In genomic region chr16:57823329-57823728, GRCm38 (mm10) we compare ENCODE assay signal across 33 mouse cellular contexts.
DNase-seq lines count a peak whose midpoint lies in the region; ATAC-seq and TF ChIP-seq lines count a peak whose summit lies in the region.
"Had no signal": no experiment of that assay in that cellular context is flagged by ENCODE, and none has a peak within 500 bp of the region (broad histone marks: within the 10 kb centered on the region; RNA-seq: fewer than 3 reads in every experiment).

No protein-coding gene starts in this region.

- H3K4me1 ChIP-seq in hindbrain, postnatal 0 days (ENCODE audit: insufficient read depth, low read length), result no peaks in the 10 kb centered on the region
- H3K4me1 ChIP-seq in hindbrain, embryonic 13.5 days (replicated peaks), result no peaks in the 10 kb centered on the region
- peaks cover 6% of the 10 kb centered on the region; the same call in 1 of the 2 replicates for H3K4me1 ChIP-seq in forebrain, embryonic 15.5 days
- H3K4me1 ChIP-seq: hindbrain, embryonic 15.5 days; kidney, embryonic 15.5 days; neural tube, embryonic 15.5 days; stomach, embryonic 15.5 days had no signal

- peak; percentile 11 for DNase-seq in hindbrain, postnatal 0 days (ENCODE audit: low spot score)
- DNase-seq in Muller cell, postnatal 12 days (ENCODE audit: inconsistent ontology term), result peak; percentile 92
- DNase-seq in brain, embryonic 14.5 days (ENCODE audit: low read depth), result peak; percentile 88
- no peak for DNase-seq in left cerebral cortex, postnatal 25 days (ENCODE audit: low spot score in 2 of 2)
- no peak for DNase-seq in left cerebral cortex, postnatal 10 days (ENCODE audit: extremely low spot score in 1 of 2, low spot score in 2 of 2)
- DNase-seq in kidney, postnatal 4 days, result no peak
- DNase-seq: adrenal gland, adult 2 months; adrenal gland, postnatal 36 days; cerebellum, adult 11 months; cerebellum, adult 9-11 months; gastrocnemius, adult 2 months; gastrocnemius, postnatal 36 days; heart, adult 18-20 months; kidney, adult 18-20 months; kidney, postnatal 25 days; left cerebral cortex, postnatal 4 days; lung, adult 2 months; right cerebral cortex, adult 18-20 months; right cerebral cortex, postnatal 4 days had no signal

- intact Hi-C loops in left cerebral cortex, postnatal 25 days (cut with DNase I), result no loop called here
- intact Hi-C loops in left cerebral cortex, postnatal 10 days (cut with DNase I), result no loop called here

- no peak overlapping the region for H3K4me2 ChIP-seq in hindbrain, postnatal 0 days (ENCODE audit: low read depth, low read length)
- no peak overlapping the region for H3K4me2 ChIP-seq in hindbrain, embryonic 13.5 days
- no peak overlapping the region for H3K4me2 ChIP-seq in forebrain, embryonic 15.5 days (replicated peaks)
- H3K4me2 ChIP-seq: heart, embryonic 11.5 days; hindbrain, embryonic 15.5 days; kidney, embryonic 15.5 days; midbrain, embryonic 11.5 days; neural tube, embryonic 15.5 days; stomach, embryonic 15.5 days had no signal

- H3K27ac ChIP-seq in hindbrain, postnatal 0 days, result no peak overlapping the region
- no peak overlapping the region for H3K27ac ChIP-seq in hindbrain, embryonic 13.5 days
- H3K27ac ChIP-seq in forebrain, embryonic 15.5 days (replicated peaks), result no peak overlapping the region
- H3K27ac ChIP-seq: gastrocnemius, adult 2 months; hindbrain, embryonic 15.5 days; kidney, embryonic 15.5 days; layer of hippocampus, adult 2 months; left cerebral cortex, adult 2 months; liver, embryonic 14.5 days; neural tube, embryonic 15.5 days; stomach, embryonic 15.5 days had no signal

- H3K9ac ChIP-seq in hindbrain, postnatal 0 days (replicated peaks; ENCODE audit: low read length), result no peak overlapping the region
- no peak overlapping the region for H3K9ac ChIP-seq in hindbrain, embryonic 13.5 days
- H3K9ac ChIP-seq in forebrain, embryonic 15.5 days (replicated peaks), result no peak overlapping the region
- H3K9ac ChIP-seq: hindbrain, embryonic 15.5 days; kidney, embryonic 15.5 days; liver, embryonic 14.5 days; neural tube, embryonic 15.5 days; stomach, embryonic 15.5 days had no signal

- no peaks in the 10 kb centered on the region for H3K9me3 ChIP-seq in hindbrain, postnatal 0 days (ENCODE audit: low read length)
- H3K9me3 ChIP-seq in hindbrain, embryonic 13.5 days, result no peaks in the 10 kb centered on the region
- no peaks in the 10 kb centered on the region for H3K9me3 ChIP-seq in forebrain, embryonic 15.5 days
- H3K9me3 ChIP-seq: hindbrain, embryonic 15.5 days; kidney, embryonic 15.5 days; neural tube, embryonic 15.5 days; stomach, embryonic 15.5 days had no signal

- H3K36me3 ChIP-seq in hindbrain, postnatal 0 days (ENCODE audit: insufficient read depth, low read length), result no peaks in the 10 kb centered on the region
- H3K36me3 ChIP-seq in hindbrain, embryonic 13.5 days, result no peaks in the 10 kb centered on the region
- H3K36me3 ChIP-seq in forebrain, embryonic 15.5 days, result no peaks in the 10 kb centered on the region
- H3K36me3 ChIP-seq: hindbrain, embryonic 15.5 days; kidney, embryonic 15.5 days; neural tube, embryonic 15.5 days; stomach, embryonic 15.5 days had no signal

- WGBS in hindbrain, postnatal 0 days, result 44% methylated on average over 3 of the region's 3 CpGs
- 79% methylated on average over 3 of the region's 3 CpGs for WGBS in hindbrain, embryonic 13.5 days
- WGBS in forebrain, embryonic 15.5 days, result 30% methylated on average over 3 of the region's 3 CpGs

- no peak overlapping the region for H3K4me3 ChIP-seq in hindbrain, postnatal 0 days (ENCODE audit: low read length)
- H3K4me3 ChIP-seq in hindbrain, embryonic 13.5 days, result no peak overlapping the region
- H3K4me3 ChIP-seq in forebrain, embryonic 15.5 days, result no peak overlapping the region
- H3K4me3 ChIP-seq: gastrocnemius, adult 2 months; hindbrain, embryonic 15.5 days; kidney, embryonic 15.5 days; layer of hippocampus, adult 2 months; left cerebral cortex, adult 2 months; myocyte; neural tube, embryonic 15.5 days; stomach, embryonic 15.5 days had no signal

- no peak for ATAC-seq in hindbrain, postnatal 0 days
- ATAC-seq in hindbrain, embryonic 13.5 days (ENCODE audit: low FRiP score), result no peak
- peak; percentile 92 for ATAC-seq in forebrain, embryonic 15.5 days (replicated peaks)
- ATAC-seq: activated CD4-positive, CD25-positive, alpha-beta regulatory T cell, adult 4 months; midbrain, embryonic 16.5 days had no signal

- H3K27me3 ChIP-seq in hindbrain, postnatal 0 days (ENCODE audit: insufficient read depth, low read length), result no peaks in the 10 kb centered on the region
- H3K27me3 ChIP-seq in hindbrain, embryonic 13.5 days, result no peaks in the 10 kb centered on the region
- H3K27me3 ChIP-seq in forebrain, embryonic 15.5 days, result no peaks in the 10 kb centered on the region
- H3K27me3 ChIP-seq: hindbrain, embryonic 15.5 days; kidney, embryonic 15.5 days; neural tube, embryonic 15.5 days; stomach, embryonic 15.5 days had no signal

- no peak for TF ChIP-seq POLR2A in brain, embryonic 14.5 days (IDR thresholded peaks at IDR 0.05; ENCODE audit: borderline replicate concordance, extremely low read depth, insufficient read depth, insufficient read length, poor library complexity, severe bottlenecking)

- no peak for TF ChIP-seq CTCF in hindbrain, postnatal 0 days (IDR thresholded peaks at IDR 0.05; ENCODE audit: low read depth)
- no peak for TF ChIP-seq CTCF in brain, embryonic 14.5 days (IDR thresholded peaks at IDR 0.05; ENCODE audit: borderline replicate concordance, extremely low read depth, insufficient read depth, insufficient read length)

Comparison
In these comparisons a context has a peak if more than half of its experiments do, and no peak if none do; other contexts are left out.
1. DNase-seq: peak in hindbrain, postnatal 0 days (single experiment), Muller cell, postnatal 12 days (single experiment) and brain, embryonic 14.5 days (single experiment); none in left cerebral cortex, postnatal 25 days (0 of 2), left cerebral cortex, postnatal 10 days (0 of 2) and kidney, postnatal 4 days (0 of 2).